Mouse (Mus musculus) heart, postnatal 4 days (tissue): ENCODE measurements around the gene Gnb1. TPM values are rescaled to one million over a fixed set of nuclear protein-coding genes. Genes with fewer than 3 reads are reported as not detected.

Source experiments
- DNase-seq: peaks from one replicate; pipeline ENCODE4 v3.0.0; 2021
- total RNA-seq, 2 experiments: library from RNA; stranded (reverse); gene quantifications; 2 replicates each; pipeline ENCODE4 v1.2.3; 2021

The Gnb1 gene
- total RNA-seq, 2 experiments from 2014 or later: 386 to 391 TPM

DNA sequence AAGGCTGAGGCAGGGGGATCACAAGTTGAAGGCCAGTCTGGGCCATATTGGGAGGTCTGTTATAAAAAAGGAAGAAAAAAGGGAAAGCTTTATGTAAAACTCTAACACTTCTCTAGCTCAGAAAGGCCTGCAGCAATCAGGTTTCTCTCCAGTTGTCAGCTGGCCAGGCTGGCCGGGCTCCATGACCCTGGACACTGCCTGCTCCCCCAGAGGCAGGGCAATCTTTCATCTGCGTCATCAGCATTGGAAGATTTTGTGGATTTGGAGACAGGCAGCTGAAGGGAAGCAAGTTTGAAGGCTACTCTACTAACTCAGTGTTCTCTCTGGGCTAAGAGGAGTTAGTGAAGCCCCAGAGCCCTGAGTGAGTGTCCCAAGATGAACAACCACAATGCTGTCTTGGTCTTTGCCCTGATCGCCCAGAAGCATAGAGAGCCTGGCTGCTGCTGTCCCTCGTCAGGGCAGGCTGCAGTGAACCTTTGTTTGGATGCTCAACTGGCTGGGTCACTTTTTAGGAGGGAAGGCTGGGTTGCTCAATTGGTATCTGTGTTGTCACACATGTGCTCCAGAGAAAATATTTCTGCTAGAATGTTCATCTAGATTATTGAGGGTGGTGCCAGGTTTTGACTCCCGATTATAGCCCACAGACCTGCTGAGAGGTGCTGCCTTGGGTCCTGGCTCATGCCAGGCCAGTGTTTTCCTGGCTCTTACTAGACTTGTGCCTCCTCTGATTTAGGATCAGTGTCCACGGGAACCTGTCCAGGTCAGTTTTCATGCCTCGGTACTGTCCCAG lies 87.4 kb downstream of the Gnb1 start:
- peak; percentile 40 for DNase-seq

- DNase-seq: peak; percentile 78
Measured at GRCm38 (mm10) chr4:155580420-155580819, 89.3 kb downstream of the Gnb1 start.

GRCm38 (mm10) chr4:155582279-155582905 lies 91.2 kb downstream of the Gnb1 start:
- DNase-seq: no peak

GRCm38 (mm10) chr4:155589356-155589755 lies 98.2 kb downstream of the Gnb1 start:
- no peak for DNase-seq

GRCm38 (mm10) chr4:155591012-155591719 lies 100.0 kb downstream of the Gnb1 start:
- DNase-seq: no peak

- no peak for DNase-seq
Measured at GRCm38 (mm10) chr4:155593780-155594179, 102.6 kb downstream of the Gnb1 start.

DNA sequence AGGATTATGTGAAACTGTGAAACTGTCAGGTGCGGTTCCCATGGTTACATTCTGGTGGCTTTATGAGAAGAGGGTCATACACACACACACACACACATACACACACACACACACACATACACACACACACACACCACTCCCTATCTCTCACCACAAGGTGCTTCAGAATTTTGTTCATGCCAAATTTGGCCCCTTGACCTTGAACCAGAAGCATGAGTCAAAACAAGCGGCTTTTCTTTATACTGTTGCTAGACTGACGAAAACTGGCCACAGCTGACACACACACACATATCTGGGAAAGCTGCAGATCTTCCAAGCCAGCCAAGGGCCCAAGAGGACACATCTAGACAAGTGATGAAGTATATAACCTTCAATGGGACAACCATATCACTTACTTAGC lies 104.6 kb downstream of the Gnb1 start:
- DNase-seq: no peak

- no peak for DNase-seq
Measured at GRCm38 (mm10) chr4:155596606-155597005, 105.4 kb downstream of the Gnb1 start.

GRCm38 (mm10) chr4:155598536-155598935 lies 107.4 kb downstream of the Gnb1 start:
- DNase-seq: no peak

DNA sequence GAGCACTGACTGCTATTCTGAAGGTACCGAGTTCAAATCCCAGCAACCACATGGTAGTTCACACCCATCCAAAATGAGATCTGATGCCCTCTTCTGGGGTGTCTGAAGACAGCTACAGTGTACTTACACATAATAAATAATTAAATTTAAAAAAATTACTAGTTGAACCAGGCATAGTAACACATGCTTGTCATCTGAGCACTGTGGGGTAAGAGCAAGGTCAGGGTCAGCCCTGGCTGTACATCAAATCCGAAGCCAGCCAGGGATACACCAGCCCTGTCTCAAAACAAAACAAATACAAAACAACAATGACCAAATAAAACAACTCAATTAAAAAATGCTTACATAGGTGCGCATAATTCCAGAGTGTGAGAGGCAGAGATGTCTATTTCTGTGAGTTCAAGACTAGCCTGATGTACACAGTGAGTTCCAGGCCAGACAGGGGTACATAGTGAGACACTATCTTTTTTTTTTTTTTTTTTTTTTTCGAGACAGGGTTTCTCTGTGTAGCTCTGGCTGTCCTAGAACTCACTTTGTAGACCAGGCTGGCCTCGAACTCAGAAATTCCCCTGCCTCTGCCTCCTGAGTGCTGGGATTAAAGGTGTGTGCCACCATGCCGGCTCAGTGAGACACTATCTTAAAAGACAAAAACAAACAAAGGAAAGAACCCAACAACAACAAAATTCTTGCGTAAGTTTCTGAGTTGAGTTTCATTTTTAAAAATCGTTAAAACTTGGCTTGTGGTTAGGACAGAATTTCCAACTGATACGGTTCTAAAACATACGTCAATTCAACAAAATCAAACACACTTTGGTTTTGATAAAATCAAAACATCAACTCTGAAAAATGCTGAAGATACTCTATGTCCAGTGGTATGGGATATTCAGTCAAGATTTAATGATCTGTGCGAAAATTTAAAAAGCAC lies 109.0 kb downstream of the Gnb1 start:
- no peak for DNase-seq

DNA sequence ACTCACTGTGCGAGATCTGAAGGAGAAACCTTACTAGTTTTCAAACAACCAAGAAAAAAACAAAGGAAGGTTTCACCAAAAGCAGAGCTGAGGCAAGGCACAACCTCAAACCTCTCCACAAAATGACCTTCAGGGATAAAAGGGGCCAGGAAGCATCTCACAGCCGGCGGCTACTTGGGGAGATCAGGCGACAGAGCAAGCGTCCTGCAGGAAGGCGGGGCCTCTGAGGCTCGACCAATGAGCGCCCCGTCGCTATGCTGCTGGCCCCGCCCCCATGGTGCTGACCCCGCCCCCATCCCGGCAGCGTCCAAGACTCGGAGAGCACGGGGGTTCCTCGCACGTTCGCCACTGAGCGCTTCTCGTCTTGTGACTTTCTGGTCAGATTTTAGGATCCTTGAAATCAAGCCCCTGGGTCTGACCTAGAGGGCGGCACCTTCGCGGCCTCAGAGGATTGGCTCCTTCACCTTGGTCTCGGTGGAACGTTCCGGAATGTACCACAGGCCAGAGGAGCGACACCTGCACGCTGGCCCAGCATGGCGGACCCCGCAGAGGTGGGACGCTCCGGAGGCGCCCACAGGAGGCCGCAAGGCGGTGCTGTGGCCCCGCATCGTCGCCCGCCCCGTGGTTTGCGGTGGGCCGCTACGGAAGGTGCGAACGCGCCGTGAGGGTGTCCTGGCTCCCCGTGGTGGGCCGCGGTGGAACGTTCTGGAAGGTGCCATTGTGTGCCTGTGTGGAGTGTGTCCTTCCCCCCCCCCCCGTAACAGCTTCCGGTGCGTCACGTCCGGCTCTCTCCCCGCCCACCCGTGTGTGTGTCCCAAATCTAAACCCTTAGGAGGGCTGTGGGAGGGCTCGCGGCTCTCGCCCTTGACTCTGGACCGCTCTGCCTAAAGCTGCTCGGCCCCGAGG lies 110.2 kb downstream of the Gnb1 start, which contains the start of gene Slc35e2:
Gene Slc35e2 (plus strand): TSS at position 326 of the 906 bp plus-strand sequence.
- peak; percentile 97 for DNase-seq

DNA sequence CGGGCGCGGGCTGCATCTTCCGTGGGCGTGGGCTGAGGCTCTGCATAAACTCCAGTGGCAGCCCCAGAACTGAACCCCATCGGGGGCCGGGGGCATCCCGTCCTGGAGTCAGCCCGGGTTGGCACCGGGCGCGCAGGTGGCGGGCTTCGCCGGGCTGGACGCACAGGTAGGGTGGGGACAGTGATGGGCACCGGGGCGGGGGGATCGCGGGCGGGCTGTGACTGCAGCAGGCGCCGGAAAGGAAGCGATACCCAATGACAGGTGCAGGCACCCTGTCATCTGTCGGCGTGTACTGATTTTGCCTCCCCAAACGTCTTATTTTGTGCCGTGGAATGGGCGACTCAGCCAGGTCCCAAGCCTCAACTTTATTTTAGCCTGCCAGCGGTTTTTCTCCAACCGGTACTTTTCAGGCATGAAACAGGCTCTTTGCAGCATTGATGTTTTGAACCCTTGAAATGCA lies 110.9 kb downstream of the Gnb1 start:
- DNase-seq: no peak

DNA sequence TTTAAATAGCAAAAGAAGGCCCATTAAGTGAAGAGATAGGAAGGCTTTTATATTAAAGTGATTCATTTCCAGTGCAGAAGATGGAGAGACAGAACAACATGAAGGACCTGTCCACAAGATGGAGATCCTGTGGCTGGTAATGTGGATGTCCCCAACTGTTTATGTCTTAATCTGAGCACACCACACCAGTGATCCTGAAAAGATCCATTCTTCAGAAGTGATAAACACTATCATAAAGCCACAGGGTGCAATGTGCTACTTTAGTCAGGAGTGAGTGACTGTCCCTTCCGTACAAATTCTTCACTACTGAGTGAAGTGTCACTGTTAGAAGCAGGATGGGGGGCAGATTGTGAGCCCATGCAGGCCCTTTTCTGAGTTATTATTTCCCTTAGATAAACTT lies 111.6 kb downstream of the Gnb1 start:
- no peak for DNase-seq

DNA sequence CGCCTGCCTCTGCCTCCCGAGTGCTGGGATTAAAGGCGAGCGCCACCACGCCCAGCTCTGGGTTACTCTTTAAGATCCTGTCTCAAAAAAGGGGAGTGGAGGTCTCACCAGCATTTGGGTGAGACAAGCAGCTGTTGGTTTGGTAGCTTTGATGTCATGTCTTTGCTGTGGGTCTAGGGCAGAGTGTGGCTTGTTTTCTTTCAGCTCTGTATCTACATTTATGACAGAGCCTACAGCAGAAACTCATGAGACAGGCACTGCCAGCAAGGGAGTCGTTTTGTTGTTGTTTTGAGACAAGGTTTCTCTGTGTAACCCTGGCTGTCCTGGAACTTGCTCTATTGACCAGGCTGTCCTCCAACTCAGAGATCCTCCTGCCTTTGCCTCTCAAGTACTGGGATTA lies 112.6 kb downstream of the Gnb1 start:
- no peak for DNase-seq

DNA sequence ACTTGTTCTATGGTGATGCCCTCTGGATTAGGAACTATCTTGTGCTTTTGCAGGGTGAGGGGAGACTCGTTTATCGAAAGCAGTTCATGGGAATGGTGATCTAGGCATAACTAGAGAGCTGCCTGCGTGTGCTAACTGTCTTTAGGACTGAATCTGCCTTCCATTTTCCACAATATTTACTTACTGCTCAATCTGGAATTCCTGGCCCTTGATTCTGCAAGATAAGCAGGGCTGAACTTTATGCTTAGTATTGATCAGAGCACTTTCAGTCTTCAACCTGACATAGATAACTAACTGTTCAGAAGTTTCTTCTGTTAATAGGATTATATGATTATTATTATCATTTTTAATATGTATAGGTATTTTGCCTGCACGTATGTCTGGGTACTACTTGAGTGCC lies 114.0 kb downstream of the Gnb1 start:
- no peak for DNase-seq

DNA sequence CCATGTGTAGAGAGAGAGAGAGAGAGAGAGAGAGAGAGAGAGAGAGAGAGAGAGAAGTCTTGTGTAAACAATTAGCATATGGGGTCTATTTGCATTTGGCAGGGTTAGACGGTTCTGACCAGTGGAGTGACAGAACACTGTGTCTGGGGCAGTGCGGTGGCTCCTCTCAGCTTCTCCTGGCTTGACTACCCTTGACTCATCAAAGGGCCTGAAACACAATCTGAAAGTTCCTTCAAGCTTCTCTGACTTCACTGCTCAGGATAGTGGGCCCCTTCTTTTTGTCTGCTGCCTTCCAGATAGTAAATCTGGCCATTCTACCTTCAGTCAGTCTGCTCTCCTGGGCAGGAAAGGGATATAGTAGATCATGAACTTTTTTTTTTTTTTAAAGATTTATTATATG lies 115.7 kb downstream of the Gnb1 start:
- DNase-seq: no peak

Other genes with a start within 250 kb of the Gnb1 start
- gene Faap20, start 241.6 kb upstream of the Gnb1 start, total RNA-seq: 10 to 100 TPM; 31.7 to 31.9 TPM
- gene Prkcz, start 130.0 kb upstream of the Gnb1 start, total RNA-seq: 1 to 10 TPM; 2.0 to 2.1 TPM
- not detected for gene Gabrd, start 93.2 kb upstream of the Gnb1 start, total RNA-seq
- under 1 TPM; 0.25 to 0.33 TPM for gene Cfap74, start 82.2 kb upstream of the Gnb1 start, total RNA-seq
- gene Tmem52, start 22.2 kb upstream of the Gnb1 start, total RNA-seq: not detected
- gene Nadk, start 71.0 kb downstream of the Gnb1 start, total RNA-seq: 10 to 100 TPM; 33.6 to 36.3 TPM
- gene Slc35e2, start 110.1 kb downstream of the Gnb1 start, total RNA-seq: 10 to 100 TPM; 15.6 to 16.5 TPM
- 10 to 100 TPM; 30.1 to 32.3 TPM for gene Cdk11b, start 133.5 kb downstream of the Gnb1 start, total RNA-seq
- not detected for gene Gm10563, start 154.0 kb downstream of the Gnb1 start, total RNA-seq
- gene Mmp23, start 162.0 kb downstream of the Gnb1 start, total RNA-seq: 10 to 100 TPM; 32.3 to 33.1 TPM
- 10 to 100 TPM; 15.9 to 17.7 TPM for gene Mib2, start 177.8 kb downstream of the Gnb1 start, total RNA-seq
- 1 to 10 TPM; 3.5 to 4.7 TPM for gene Fndc10, start 203.0 kb downstream of the Gnb1 start, total RNA-seq
- gene Ssu72, start 213.4 kb downstream of the Gnb1 start, total RNA-seq: 10 to 100 TPM; 60.3 to 64.9 TPM
- under 1 TPM; 0.36 to 0.43 TPM for gene Tmem240, start 243.4 kb downstream of the Gnb1 start, total RNA-seq